Mouse (Mus musculus): ENCODE measurements around the gene 1700015F17Rik.

GRCm38 (mm10) chr5:5476133-5476532 is 2.8 kb downstream of the 1700015F17Rik start:
- TF ChIP-seq EP300 (IDR thresholded peaks at IDR 0.05; ENCODE audit: low read depth), result no peak
- no peak for TF ChIP-seq CTCF (IDR thresholded peaks at IDR 0.05; ENCODE audit: low read depth)
